Mouse (Mus musculus) limb, embryonic 14.5 days (tissue): ENCODE data around the gene Rpl36a-ps1. TPM values are rescaled to one million over a fixed set of nuclear protein-coding genes. Genes with fewer than 3 reads are reported as not detected.
"Not testable (repeated sequence)": the region's sequence is repeated elsewhere in the genome, so short reads cannot be mapped to it uniquely, and the experiment has no call there.

Experiments
- ATAC-seq: fragments of 200-750 bp; cut with Nextera tagmentation; 2 replicates; pipeline ENCODE4 v1.8.0; 2017; ENCODE audit warnings: low read depth, moderate number of reproducible peaks, moderate TSS enrichment; ENCODE audit not compliant: low FRiP score
- DNase-seq: peaks from one replicate; pipeline ENCODE4 v3.0.0-alpha.2; 2015; ENCODE audit warnings: low spot score
- H3K27ac ChIP-seq: fragments of 300-500 bp; sonication (generic); replicated peaks from 2 replicates; pipeline ENCODE4 v1.5.1; 2014; ENCODE audit warnings: low read depth, mild to moderate bottlenecking, low read length, moderate library complexity, mixed read lengths
- H3K27me3 ChIP-seq: fragments of 300-500 bp; sonication (generic); 2 replicates; pipeline ENCODE4 v1.6.1; 2014; ENCODE audit warnings: low read length, mixed read lengths; ENCODE audit not compliant: control insufficient read depth, insufficient read depth
- H3K36me3 ChIP-seq: fragments of 300-500 bp; sonication (generic); 2 replicates; pipeline ENCODE4 v1.6.1; 2014; ENCODE audit warnings: mild to moderate bottlenecking, low read length, moderate library complexity, mixed read lengths; ENCODE audit not compliant: control insufficient read depth, insufficient read depth
- H3K4me1 ChIP-seq: fragments of 300-500 bp; sonication (generic); 2 replicates; pipeline ENCODE4 v1.6.1; 2014; ENCODE audit warnings: antibody characterized with exemption, low read length, mixed read lengths; ENCODE audit not compliant: control insufficient read depth, insufficient read depth
- H3K4me2 ChIP-seq: fragments of 300-500 bp; sonication (generic); replicated peaks from 2 replicates; pipeline ENCODE4 v1.6.1; 2014; ENCODE audit warnings: low read depth, mild to moderate bottlenecking, low read length, moderate library complexity; ENCODE audit not compliant: severe bottlenecking
- H3K4me3 ChIP-seq: fragments of 300-500 bp; sonication (generic); replicated peaks from 2 replicates; pipeline ENCODE4 v1.5.1; 2014; ENCODE audit warnings: low read length
- H3K9ac ChIP-seq: fragments of 300-500 bp; sonication (generic); 2 replicates; pipeline ENCODE4 v1.6.1; 2014; ENCODE audit warnings: mild to moderate bottlenecking, low read depth, low read length, moderate library complexity; ENCODE audit not compliant: severe bottlenecking
- H3K9me3 ChIP-seq: fragments of 300-500 bp; sonication (generic); 2 replicates; pipeline ENCODE4 v1.6.1; 2016; ENCODE audit warnings: low read length; ENCODE audit not compliant: control insufficient read depth
- POLR2A ChIP-seq: fragments of 200-500 bp; IDR thresholded peaks from 2 replicates; pipeline ENCODE4 v1.8.0; 2012; ENCODE audit warnings: inconsistent platforms, mild to moderate bottlenecking, moderate library complexity, borderline replicate concordance; ENCODE audit not compliant: insufficient read depth, insufficient read length; ENCODE audit errors: extremely low read depth
- WGBS: fragments of 180-500 bp; shearing (Covaris S2); extraction: QIAGEN DNeasy Blood & Tissue Kit; methylation state at CpG from one replicate; pipeline ENCODE4 v1.1.7; 2014; 5-methylcytosine and 5-hydroxymethylcytosine counted together
- polyA plus RNA-seq, 2 experiments: library from polyadenylated mRNA; depleted of rRNA in 1 of 2; stranded (reverse) in 1 of 2; unstranded in 1 of 2; fragments of >200 nt; fragmentation: Nextera tagmentation in 1 of 2; extraction: Ambion mirVana in 1 of 2; gene quantifications; 2 replicates each; pipeline versions ENCODE4 v1.2.1 to v1.2.3; 2012 to 2014

The Rpl36a-ps1 gene
- polyA plus RNA-seq (2012; rRNA removed): 2.1 and 5.4 TPM in 2 replicates
- polyA plus RNA-seq (2014; fragmentation: Nextera tagmentation; extraction: Ambion mirVana): 3.7 and 4.2 TPM in 2 replicates

- Histone ChIP-seq H3K9ac (no peak within 1 kb of the TSS), H3K4me1 (peaks cover 3% of the 10 kb centered on the region), H3K4me2 (no peak within 1 kb of the TSS), H3K27me3 (no peaks in the 10 kb centered on the region), H3K4me3 (no peak within 1 kb of the TSS), H3K27ac (no peak within 1 kb of the TSS), H3K9me3 (peaks cover 5% of the 10 kb centered on the region; the same call in 1 of the 2 replicates), H3K36me3 (no peaks in the 10 kb centered on the region)
- ATAC-seq (no peak), DNase-seq (no peak)
- WGBS: 98% methylated on average over 7 of the region's 7 CpGs
- no peak for TF ChIP-seq POLR2A
These were observed at the start of gene Rpl36a-ps1 for GRCm38 (mm10) chr14:98994218-98994617. Gene Rpl36a-ps1, minus strand, starts transcription at chr14:98994318.

- Histone ChIP-seq H3K9ac (no peak overlapping the region), H3K27me3 (no peaks in the 10 kb centered on the region), H3K4me3 (no peak overlapping the region), H3K4me2 (peak overlapping the region; percentile 68), H3K27ac (no peak overlapping the region), H3K36me3 (peaks cover 11% of the 10 kb centered on the region), H3K4me1 (peaks cover 14% of the 10 kb centered on the region), H3K9me3 (no peaks in the 10 kb centered on the region)
- no peak for ATAC-seq
- DNase-seq: no peak
- 76% methylated on average over 1 of the region's 1 CpGs for WGBS
- TF ChIP-seq POLR2A: no peak
These were observed 49.4 kb upstream of the Rpl36a-ps1 start for GRCm38 (mm10) chr14:99043499-99043898.

- no peak overlapping the region for H3K9ac ChIP-seq
- TF ChIP-seq POLR2A: no peak
- H3K4me1 ChIP-seq: peaks cover 14% of the 10 kb centered on the region
These were observed 47.3 kb upstream of the Rpl36a-ps1 start for GRCm38 (mm10) chr14:99041416-99041815.

GRCm38 (mm10) chr14:99039308-99039707, 45.2 kb upstream of the Rpl36a-ps1 start:
- not testable (repeated sequence) for H3K27ac ChIP-seq, H3K9me3 ChIP-seq, DNase-seq, H3K27me3 ChIP-seq, H3K4me3 ChIP-seq, ATAC-seq, H3K4me1 ChIP-seq, H3K4me2 ChIP-seq, H3K9ac ChIP-seq
- H3K36me3 ChIP-seq: peaks cover 32% of the 10 kb centered on the region
- WGBS: 91% methylated on average over 5 of the region's 5 CpGs

More at GRCm38 (mm10) chr14:99041416-99041815, 47.3 kb upstream of the Rpl36a-ps1 start:
- H3K36me3 ChIP-seq: peaks cover 23% of the 10 kb centered on the region
- no peak overlapping the region for H3K4me3 ChIP-seq
- H3K9me3 ChIP-seq: no peaks in the 10 kb centered on the region
- H3K27ac ChIP-seq: no peak overlapping the region
- H3K4me2 ChIP-seq: no peak overlapping the region
- ATAC-seq (no peak), DNase-seq (no peak)
- 61% methylated on average over 4 of the region's 4 CpGs for WGBS
- no peaks in the 10 kb centered on the region for H3K27me3 ChIP-seq

GRCm38 (mm10) chr14:99037703-99038102, 43.6 kb upstream of the Rpl36a-ps1 start:
- no peak overlapping the region for H3K9ac ChIP-seq
- H3K27ac ChIP-seq: no peak overlapping the region
- DNase-seq (no peak), ATAC-seq (no peak)
- H3K9me3 ChIP-seq: no peaks in the 10 kb centered on the region
- H3K4me1 ChIP-seq: no peaks in the 10 kb centered on the region
- no peaks in the 10 kb centered on the region for H3K27me3 ChIP-seq
- no peak overlapping the region for H3K4me2 ChIP-seq
- H3K4me3 ChIP-seq: no peak overlapping the region
- H3K36me3 ChIP-seq: peaks cover 38% of the 10 kb centered on the region
- WGBS: 86% methylated on average over 2 of the region's 2 CpGs
- no peak for TF ChIP-seq POLR2A

GRCm38 (mm10) chr14:99036039-99036438, 41.9 kb upstream of the Rpl36a-ps1 start:
- DNase-seq: no peak
- Histone ChIP-seq H3K27ac (no peak overlapping the region), H3K4me1 (no peaks in the 10 kb centered on the region), H3K27me3 (no peaks in the 10 kb centered on the region), H3K4me2 (no peak overlapping the region), H3K36me3 (peaks cover 38% of the 10 kb centered on the region), H3K9ac (no peak overlapping the region), H3K4me3 (no peak overlapping the region), H3K9me3 (no peaks in the 10 kb centered on the region)
- WGBS: 71% methylated on average over 4 of the region's 4 CpGs
- no peak for TF ChIP-seq POLR2A
- no peak for ATAC-seq

GRCm38 (mm10) chr14:99034851-99035250, 40.7 kb upstream of the Rpl36a-ps1 start:
- not testable (repeated sequence) for H3K27me3 ChIP-seq, H3K9me3 ChIP-seq, H3K4me2 ChIP-seq, H3K4me3 ChIP-seq, ATAC-seq, H3K4me1 ChIP-seq, H3K27ac ChIP-seq, H3K9ac ChIP-seq, DNase-seq
- WGBS: 92% methylated on average over 8 of the region's 8 CpGs
- peaks cover 38% of the 10 kb centered on the region for H3K36me3 ChIP-seq
